Mouse (Mus musculus) c-Kit-positive CD71-positive TER-119-negative erythroid progenitor cells, embryonic 14.5 days (primary cell): ENCODE measurements around the gene Gzme.
A peak's percentile ranks its signal among the peaks of the same experiment; 100 is the strongest.
"Not testable (repeated sequence)": the region's sequence is repeated elsewhere in the genome, so short reads cannot be mapped to it uniquely, and the experiment has no call there.

Source experiments
- DNase-seq: peaks from one replicate; pipeline ENCODE4 v3.0.0-alpha.2; 2013; ENCODE audit warnings: low read depth

Gene Gzme

DNA sequence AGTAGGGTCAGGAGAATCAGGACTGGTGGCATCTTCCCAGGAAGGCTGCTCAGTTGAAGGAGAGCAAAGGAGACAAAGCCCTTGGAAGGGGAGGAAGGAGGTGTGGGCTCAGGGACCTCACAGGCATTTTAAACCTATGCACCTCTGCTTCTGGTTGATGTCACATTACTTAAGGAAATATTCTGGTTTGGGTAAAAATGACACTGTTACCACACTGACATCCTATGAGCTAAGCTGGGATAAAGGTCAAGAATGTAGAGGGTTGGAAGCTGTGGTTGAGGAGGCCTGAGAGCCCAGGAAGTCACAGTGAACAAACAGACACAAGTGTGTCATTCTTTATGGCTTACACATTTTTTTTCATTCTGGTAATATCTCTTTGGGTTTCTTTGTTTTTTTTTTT, at the start of gene Gzme:
Gene Gzme, minus strand, starts transcription at position 101 of the 400 bp plus-strand sequence.
- no peak for DNase-seq

DNA sequence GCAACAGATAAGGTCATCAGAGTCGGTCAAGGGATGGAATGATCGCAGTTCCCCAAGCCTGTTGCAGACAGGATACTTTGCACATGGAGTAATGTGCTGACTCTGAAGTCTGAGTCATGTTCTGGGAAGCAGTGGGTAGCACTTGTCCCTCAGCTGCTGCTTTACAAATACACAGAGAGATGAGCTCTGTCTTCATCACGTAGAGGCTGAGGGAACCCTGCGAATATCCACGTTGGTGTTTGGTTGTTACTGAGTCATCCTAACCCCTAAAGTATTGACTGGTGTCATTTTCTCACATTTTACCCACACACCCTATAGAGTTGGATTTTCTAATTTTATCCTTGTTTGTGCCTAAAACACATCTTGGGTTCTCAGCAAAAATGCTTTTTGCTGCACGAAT, 47.6 kb upstream of the Gzme start:
- no peak for DNase-seq

DNA sequence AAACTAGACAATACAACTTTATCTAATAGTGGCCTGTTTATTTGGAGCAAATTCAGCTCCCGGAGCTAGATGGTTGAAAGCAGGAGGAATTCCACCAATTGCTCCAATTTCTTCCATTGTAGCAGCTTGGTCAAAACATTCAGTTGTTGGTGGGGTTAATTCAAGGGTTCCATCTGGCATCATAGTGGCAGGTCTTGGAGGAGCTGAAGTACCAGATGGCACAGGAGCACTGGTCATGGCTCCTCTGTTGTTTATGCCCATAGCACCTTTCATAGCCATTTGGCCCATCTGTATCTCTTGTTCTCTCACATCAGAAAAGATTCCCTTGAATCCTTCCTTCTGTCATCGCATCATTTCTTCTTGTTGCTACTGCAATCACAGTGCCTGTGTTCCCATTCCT, 41.7 kb upstream of the Gzme start:
- DNase-seq: no peak

DNA sequence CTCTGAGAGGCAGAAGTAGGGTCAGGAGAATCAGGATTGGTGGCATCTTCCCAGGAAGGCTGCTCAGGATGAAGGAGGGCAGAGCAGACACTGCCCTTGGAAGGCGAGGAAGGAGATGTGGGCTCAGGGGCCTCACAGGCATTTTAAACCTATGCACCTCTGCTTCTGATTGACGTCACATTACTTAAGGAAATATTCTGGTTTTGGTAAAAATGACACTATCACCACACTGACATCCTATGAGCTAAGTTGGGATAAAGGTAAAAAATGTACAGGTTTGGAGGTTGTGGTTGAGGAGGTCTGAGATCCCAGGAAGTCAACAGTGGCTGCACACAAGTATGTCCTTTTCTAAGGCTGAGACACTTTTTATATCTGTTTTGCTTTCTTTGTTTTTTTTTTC, 39.1 kb upstream of the Gzme start, which contains the start of gene Gzmg:
Gene Gzmg, minus strand, starts transcription at position 101 of the 400 bp plus-strand sequence.
- DNase-seq: not testable (repeated sequence)

DNA sequence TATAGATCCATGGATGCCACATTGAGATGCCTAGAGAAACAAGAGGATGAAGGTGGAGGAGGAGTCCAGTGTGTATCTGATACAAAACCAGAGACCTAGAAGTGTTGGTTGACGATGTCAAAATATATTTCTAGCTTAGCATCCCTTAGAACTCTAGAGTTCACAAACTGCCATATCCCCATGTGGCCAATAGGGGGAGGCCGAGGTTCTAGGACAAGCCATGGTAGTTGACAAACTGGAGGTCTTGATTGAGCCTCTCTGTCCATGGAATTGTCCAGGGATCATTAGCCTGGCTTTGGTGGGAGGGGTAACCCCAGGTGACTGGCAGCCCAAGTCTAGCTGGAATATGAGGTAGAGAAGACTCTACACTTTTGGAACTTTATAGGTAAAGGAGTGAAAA, 34.9 kb upstream of the Gzme start:
- no peak for DNase-seq

DNA sequence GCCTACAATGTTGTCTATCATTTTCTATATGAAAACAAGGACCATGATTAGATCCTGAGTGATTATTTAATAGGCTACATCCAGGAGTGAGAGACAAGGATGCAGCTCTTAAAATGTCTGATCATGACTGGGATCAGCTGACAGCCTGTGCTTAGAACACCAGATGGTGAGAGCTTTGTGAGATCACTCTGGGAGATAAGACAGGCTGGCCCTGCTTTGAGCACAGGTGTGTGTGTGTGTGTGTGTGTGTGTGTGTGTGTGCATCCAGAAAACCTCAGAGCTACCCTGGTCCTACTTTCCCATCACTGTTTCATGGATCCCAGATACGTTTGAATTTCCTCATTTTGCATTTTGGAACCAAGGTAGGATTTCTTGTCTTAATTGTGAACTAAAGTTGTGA, 13.2 kb upstream of the Gzme start:
- not testable (repeated sequence) for DNase-seq

DNA sequence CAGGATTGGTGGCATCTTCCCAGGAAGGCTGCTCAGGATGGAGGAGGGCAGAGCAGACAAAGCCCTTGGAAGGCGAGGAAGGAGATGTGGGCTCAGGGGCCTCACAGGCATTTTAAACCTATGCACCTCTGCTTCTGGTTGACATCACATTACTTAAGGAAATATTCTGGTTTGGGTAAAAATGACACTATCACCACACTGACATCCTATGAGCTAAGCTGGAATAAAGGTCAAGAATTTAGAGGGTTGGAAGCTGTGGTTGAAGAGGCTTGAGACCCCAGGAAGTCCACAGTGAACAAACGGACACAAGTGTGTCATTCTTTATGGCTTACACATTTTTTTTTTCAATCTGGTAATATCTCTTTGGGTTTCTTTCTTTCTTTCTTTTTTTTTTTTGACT, 12.1 kb upstream of the Gzme start, which contains the start of gene Gzmd:
Gene Gzmd, minus strand, starts transcription at position 101 of the 400 bp plus-strand sequence.
- not testable (repeated sequence) for DNase-seq

DNA sequence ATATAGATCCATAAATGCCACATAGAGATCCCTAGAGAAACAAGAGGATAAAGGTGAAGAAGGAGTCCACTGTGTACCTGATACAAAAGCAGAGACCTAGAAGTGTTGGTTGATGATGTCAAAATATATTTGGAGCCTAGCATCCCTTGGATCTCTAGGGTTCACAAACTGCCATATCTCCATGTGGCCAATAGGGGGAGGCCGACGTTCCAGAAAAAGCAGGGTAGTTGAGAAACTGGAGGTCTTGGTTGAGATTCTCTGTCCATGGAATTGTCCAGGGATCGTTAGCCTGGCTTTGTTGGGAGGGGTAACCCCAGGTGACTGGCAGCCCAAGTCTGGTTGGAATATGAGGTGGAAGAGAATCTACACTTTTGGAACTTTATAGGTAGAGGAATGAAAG, 7.9 kb upstream of the Gzme start:
- DNase-seq: no peak

DNA sequence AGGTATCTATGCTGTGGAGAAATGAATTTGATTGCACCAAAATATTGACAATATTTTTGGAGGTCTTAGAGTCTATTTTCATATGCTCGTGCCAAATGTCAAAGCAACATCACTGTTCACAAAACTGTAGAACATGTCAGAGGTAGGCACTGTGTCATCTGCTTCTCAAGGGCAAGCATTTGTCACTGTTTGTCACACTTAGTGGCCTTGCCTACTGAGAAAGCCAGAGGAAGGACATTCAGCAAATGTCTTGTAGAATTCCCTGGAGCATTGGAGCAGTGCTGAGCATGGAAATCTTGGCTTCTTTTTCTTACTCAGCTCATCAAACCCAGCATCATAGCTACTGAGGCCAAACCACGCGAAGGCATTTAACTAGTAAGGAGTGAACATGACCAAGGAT, 3.1 kb upstream of the Gzme start:
- no peak for DNase-seq

DNA sequence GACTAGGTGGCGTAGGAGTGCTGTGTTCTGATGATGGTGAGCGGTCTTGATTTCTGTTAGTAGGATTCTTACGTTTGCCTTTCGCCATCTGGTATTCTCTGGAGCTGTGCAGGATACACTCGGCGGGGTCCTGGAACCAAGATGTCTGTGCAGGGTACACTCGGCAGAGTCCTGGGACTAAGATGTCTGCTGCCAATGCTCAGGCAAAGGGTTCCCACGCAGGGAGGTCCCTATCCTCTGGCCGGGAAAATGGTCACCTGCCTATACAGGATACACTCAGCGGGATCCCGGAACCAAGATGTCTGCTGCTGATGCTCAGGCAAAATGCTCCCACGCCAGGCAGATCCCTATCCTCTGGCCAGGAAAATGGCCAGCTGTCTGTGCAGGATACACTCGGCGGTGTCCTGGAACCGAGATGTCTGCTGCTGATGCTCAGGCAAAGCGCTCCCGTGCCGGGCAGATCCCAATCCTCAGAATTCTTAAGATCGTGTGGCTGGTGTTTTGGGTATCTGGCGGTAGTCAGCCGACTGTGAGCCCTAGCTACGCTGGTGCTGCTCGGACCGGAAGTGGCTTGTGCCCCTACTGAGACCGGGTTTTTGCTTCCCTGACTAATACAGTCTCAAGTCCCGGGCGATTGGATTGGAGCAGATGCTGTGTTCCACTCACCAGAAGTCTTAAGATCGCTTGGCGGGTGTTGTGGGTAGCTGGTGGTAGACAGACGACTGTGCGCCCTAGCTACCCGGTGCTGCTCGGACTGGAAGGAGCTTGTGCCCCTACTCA, 4.7 kb downstream of the Gzme start:
- DNase-seq: not testable (repeated sequence)

DNA sequence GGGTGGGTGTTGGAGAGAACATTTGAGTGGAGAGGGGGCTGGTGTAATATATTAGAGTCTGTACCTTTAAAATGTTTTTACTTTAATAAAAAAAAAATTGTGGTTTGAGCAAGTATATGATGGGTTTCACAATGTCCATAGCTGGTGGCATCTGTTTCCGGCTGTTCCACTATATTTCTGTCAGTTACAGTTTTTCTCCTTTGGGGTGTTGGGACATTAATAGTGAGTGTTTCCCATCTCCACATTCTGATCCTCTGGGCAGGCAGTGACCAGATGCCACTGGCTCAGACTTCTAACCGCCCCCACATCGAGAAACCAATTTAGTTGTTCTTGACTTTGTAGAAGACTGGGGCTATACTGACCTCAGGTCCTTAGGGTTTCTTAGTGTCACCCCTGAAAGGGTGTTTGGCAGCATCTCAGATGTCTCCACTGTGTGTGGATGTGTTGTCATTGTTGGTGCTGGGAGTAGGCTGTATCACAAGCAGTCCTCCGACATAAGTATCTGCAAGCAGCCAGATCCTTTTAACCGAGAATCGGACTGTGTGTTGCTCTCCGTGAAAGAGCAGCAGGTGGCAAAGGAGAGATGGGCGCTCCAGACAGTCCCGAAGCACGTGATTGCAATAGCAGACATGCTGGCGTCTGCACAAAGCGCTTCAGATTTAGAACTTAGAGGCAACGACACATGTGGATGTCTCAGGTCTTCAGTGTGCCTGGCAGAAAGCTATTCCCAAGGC, 14.8 kb downstream of the Gzme start:
- no peak for DNase-seq

DNA sequence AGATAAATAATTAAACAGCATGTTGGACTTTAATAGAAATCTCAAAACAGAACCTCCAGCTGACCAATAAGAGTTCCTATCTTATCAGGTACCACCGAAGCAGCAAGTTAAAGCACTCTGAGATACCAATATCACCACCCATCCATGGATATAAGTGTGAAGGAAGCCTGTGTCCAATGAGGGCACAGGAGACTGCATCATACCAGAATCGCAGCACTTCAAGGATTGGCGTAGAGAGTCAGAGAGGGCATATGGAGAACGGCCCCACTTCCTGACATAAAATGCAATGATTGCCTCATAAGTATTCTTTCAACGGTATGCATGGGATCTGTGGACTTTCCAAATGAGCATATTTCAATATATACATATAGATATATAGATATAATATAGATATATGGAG, 15.4 kb downstream of the Gzme start:
- DNase-seq: no peak

DNA sequence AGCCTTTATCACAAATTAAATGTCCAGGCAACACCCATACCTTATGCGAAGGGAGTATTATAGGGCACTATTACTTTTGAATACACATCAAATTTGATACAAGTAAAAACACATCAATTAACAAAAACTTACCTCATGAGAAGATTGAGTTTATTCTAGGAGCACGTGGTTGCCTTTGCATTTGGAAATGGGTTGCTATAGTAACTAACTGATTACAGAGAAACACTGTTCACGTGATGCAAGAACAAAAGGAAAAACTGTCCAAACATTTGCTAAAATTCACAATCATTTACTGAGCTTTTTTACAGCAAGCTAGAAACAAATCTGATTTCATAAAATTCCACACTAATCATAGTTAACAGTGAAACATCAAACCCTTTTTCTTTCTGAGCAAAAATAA, 17.0 kb downstream of the Gzme start:
- DNase-seq: no peak

DNA sequence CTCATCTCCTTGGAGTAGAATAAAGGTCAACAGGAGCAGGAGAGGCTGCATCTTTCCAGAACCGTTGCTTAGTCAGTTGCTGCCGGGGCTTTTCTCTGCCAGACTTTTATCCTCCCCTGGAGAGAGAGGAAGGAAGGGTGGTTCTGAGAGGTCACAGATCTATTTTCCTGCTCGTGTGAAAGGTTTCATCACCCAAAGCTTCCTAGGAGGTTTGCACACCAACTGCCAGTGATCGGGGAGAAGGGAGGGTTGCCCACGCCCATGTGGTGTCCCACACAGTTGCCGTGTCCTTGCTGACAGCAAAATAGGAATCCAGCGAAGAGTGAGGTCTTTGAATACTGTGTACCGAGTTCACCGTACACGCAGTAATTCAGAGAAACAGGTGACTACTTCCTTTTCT, 18.0 kb downstream of the Gzme start, which contains the start of gene Ctsg:
Gene Ctsg, minus strand, starts transcription at position 189 of the 400 bp plus-strand sequence.
- no peak for DNase-seq

DNA sequence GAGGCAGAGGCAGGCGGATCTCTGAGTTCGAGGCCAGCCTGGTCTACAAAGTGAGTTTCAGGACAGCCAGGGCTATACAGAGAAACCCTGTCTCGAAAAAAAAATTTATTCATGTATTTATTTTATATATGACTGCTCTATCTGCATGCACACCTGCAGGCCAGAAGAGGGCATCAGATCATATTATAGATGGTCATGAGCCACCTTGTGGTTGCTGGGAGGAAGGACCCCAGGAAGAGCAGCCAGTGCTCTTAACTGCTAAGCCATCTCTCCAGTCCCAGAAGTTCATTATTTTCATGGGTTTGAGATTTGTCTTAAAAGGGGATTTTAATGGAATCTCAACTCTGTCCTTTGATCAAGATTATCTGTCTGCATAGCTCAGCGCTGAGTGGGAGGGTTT, 21.5 kb downstream of the Gzme start:
- DNase-seq: peak; percentile 27

DNA sequence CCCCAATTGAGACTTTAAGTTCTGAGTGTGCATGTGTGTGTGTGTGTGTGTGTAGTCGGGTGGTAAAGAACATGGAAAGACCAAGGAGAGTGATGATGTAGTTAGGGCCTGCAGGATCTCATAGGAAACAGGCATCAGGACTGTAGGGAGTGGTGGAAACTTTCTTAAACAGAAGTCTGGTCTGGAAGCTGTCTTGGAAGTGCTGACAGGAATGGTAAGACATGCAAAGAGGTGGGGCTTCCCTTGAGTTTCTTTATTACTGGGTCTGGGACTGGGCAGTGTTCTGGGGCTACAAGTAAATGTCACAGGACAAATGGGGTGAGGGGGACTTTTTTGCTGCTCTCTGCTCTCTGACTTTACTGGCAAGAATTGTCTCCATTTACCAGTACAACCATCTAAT, 22.8 kb downstream of the Gzme start:
- DNase-seq: no peak

DNA sequence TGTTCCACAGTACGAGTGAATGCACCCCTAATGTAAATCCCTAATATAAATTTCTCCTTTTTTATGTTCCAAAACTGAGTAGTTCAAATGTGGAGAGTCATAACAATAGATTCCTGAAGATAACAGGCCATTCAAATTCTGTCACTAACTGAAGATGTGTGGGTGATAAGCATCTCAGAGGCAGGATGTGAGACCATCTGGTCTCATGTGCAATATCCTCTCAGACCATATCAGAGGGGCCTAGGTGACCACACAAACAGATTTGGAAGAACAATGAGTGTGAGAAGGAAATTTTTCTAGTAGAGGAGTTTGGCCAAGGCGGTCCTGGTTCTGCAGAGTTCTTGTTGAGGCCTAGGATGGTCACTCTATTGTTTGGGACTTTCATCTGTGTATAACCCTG, 27.1 kb downstream of the Gzme start:
- no peak for DNase-seq

DNA sequence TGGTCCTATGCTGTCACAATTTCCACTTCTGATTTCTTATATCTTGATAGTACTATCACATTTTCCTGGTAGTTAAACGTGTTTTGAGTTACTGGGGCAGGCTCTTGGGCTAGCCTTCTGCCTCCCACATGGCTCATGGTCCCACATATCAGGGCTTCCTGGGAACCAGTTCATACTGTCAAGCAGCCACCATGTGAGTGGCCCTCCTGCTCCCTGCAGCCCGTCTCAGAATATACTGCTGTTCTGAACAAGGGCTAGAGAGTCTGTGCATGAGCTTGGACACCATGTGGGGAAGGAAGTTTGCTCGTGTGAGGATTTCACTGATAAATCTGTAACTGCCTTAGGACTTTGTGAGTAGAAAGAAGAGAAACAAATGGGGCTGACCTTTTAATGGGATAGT, 33.7 kb downstream of the Gzme start:
- no peak for DNase-seq

DNA sequence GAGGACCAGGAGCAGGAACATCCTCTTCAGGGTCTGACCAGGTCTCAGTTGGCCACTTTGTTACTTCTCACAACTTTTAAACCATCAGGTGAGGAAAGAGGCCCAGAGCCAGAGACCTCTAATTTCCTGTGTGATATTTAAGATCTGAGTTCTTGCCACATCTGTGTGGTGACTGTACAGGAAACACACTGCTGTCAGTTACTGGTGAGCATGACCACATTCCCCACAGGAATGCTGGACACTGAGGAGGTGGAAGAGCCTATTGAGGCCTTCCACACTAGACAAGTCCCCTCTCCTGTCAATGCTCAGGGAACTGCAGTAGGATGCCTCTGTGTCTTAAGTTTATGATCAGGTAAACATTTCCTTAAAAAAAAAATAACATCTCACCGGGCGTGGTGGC, 35.3 kb downstream of the Gzme start, which contains the start of gene Mcpt8:
Gene Mcpt8, minus strand, starts transcription at position 107 of the 400 bp plus-strand sequence.
- no peak for DNase-seq

DNA sequence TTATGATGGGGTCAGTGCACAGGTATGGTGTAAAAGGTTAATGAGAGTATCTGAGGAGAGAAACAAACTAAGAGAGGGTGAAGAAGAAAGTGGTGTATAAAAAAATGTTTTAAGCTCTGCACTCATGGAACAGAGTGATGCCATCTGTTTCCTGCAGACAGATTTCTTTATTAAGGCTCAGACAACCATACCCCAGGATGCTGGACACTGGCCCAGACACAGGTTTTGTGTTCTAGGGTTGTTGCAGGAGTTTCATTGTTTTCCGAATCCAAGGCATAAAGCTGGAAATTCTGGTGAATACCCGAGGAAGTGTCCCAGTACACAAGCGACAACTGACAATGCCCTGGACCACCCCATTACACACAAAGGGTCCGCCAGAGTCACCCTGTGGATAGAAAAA, 38.4 kb downstream of the Gzme start:
- no peak for DNase-seq
